Mouse (Mus musculus) kidney, adult 9 months (tissue): ENCODE data around the gene Eed.
"Not testable (repeated sequence)": the region's sequence is repeated elsewhere in the genome, so short reads cannot be mapped to it uniquely, and the experiment has no call there.

Source experiments
- DNase-seq: peaks from one replicate; pipeline ENCODE4 v3.0.0; 2022

Gene Eed

DNA sequence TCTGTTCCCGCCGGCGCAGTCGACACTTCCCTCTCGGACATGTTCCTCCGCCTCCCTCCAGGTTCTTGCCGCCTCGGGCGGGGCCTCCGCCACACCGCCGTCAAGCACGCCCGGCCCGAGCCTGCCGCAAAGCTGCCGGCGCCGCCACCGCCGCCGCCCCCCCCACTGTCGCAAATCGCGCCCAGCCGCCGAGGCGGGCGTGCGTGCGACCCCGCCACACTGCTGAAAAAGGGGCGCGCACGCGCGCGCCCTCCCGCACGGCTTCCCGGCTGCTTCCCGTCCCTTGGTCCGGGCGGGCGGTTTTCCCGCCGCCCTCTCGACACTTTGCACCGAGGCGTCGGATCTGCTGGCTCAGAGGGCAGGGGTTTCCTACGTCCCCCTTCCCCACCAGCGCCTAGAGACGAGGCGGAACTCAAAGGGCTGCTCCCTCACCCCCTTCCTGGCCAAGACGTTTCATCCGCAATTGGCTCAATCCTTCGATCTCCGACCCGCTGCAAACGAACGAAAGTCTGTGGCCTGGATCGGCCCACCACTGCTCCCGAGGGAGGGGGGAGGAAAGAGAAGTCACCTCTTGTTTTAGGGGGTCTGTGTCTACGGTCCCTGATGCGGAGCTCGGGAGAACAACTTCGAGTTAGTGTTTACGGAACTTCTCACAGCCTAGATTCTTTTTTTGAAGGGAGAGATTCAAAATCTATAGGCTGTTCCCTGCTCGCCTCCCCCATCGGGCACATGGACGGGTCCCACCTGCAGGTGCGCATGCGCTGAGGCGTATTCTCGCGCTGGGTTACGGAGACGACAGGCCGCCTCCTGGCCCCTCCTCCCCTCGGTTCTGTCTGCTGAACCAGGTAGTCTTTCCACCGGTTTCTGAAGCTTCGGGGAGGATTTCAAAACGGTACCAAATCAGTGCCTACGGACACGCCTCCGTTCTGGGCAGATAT is at the start of gene Eed:
Gene Eed, minus strand, starts transcription at position 499 of the 938 bp plus-strand sequence.
- DNase-seq: peak; percentile 95

DNA sequence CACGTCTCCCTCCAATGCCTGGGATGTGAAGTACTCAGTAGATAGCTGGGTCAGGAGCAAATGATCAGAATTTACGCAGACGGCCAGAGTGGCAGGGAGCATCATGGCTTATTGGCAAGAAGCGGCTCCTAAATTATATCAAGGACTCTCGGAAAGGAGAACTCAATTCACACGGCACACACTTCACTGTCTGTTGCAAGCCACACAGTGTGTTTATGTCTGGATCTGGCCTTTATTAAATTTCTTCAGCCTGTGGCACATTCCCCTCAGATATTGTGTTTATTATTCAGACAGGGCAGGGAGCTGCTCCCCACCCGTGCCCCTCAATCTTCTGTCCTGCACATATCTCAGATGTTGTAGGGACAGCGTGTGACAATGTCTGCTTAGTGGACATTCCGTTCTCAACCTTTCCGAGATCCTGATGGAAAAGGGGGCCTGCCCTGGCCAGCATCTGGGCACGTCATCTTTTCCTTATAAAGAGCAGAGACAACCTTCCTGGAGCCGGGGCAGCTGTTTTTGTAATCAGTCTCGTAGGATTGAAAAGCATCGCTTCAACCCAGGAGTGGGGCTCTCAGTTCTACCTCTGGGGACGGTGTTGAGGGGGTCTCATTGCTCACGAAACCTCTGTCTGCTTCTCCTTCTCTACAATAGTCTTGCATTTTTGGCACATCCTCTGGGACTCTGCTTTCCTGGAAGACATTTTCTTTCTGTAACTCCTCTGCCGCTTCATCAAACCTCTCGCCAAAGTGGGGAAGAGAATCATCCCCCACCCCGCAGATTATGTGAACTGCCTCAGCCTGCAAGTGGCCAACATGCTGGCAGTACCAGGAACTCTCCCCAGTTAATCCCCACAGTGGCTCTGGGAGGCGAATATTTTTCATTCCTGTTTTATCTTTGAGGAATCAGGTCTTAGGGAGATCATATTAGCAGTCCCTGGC is 49.0 kb upstream of the Eed start:
- peak; percentile 45 for DNase-seq

DNA sequence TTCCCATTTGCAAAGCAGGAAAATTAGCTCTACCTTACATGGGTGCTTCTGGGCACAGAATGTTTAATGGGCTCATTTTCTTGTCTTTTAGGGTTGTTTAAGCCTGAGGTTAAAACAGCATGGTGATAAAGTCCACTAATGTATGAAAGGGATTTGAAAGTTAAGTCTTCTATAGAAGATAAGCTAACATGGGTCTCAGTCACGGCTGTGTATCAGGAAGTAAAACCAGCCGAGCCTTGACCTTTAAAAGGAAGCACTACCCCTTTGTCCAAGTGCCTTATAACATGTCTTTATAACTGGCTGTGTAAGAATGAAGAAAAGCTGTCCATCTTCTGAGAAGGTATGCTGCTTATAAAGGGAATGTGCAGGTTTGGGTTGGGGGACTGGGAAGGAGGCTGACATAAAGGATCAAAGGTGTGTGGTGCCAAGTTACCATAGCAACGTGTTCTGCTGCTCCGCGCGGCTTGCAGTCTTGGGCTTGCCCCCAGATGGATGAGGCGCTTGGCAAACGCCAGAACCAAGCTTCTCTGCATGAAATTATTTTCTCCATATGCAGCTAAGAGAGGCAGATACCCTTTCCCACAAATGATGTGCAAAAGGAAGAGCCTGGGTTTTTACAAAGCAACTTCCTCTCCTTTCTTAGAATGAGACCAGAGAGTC is 48.2 kb upstream of the Eed start:
- peak; percentile 28 for DNase-seq

DNA sequence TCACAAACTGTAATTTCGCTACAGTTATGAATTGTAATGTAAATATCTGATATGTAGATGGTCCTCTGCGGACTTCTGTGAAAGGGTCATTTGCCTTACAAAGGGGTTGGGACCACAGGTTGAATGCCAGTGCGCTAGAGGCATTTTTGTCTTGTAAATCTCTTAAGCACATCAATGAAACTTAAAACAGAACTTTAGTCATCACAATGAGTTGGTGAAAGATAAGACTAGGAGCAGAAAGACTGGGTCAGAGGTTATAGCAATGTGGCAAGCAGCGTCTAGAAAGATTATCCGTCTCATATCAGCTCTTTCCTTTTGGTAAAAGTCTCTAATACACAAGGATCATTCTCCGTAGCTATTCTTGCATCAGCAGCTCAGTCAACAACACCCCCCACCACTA is 44.2 kb upstream of the Eed start:
- DNase-seq: no peak

DNA sequence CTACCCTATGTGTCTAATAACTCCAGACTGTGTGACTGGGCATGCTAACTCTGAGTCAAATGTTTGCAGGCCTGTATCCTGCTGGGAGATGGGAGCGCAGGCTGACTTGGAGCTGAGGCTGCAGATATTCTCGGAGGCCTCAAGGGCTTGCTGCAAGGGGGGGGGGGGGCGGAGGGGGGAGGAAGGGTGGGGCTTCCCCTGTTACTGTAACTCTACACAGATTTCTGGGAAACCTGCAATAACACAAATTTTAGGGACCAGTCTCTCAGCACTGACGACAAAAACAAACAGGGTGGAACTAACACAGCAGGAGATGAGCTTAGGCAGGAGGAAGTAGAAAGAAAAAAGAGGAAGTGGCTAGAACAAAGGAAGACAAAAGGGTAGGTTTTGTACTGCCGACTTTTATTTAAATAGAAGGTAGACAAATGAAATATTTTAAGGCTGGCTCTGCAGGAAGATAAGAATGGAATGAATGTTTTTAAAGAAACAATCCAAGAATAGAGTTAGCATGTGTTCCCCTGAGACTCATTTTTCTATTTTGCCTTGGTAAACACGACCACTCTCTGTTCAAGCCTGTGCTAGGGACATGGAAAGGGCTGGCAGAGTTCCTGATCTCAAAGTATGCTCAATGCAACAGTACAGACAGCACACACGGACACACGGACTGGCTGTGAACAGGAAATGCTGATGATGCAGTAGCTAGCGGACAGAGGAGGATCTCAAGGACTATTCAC is 42.4 kb upstream of the Eed start:
- DNase-seq: peak; percentile 54

DNA sequence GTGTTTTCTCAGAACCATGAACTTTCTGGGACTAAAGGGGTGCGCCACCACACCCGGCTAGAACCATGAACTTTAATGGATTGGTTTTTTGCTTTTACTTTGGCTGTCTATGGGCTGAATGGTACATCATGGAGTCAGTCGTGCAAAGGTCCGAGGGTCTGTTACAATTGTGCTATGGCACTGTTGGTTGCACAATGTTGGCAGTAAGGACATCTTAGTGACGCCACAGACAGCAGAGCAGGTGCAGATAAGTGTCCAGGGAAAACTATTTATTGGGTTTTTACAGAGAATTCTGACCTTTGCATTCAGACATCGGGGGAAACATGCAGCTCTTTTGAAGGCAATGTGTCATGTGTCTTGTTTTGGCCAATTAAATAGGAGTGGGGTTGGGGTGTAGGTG is 39.5 kb upstream of the Eed start:
- DNase-seq: no peak

DNA sequence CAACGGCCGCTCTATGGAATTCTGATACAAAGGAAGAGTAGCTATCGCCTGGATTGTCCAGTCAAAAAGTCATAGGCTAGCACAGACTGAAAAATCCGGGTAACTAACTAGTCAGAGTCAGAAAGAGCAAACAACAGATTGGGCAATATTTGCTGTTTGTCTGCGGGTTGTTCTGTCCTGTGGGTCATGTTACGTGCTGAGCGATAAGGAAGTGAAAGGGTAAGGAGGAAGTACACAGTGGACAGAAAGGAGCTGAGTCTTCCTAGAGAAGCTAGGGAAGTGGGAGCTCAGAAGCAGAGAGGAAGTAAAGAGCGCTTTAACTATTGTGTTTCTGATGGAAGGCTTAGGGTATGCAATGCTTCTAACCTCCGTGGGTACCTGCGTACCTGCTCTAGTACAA is 38.8 kb upstream of the Eed start:
- peak; percentile 29 for DNase-seq

DNA sequence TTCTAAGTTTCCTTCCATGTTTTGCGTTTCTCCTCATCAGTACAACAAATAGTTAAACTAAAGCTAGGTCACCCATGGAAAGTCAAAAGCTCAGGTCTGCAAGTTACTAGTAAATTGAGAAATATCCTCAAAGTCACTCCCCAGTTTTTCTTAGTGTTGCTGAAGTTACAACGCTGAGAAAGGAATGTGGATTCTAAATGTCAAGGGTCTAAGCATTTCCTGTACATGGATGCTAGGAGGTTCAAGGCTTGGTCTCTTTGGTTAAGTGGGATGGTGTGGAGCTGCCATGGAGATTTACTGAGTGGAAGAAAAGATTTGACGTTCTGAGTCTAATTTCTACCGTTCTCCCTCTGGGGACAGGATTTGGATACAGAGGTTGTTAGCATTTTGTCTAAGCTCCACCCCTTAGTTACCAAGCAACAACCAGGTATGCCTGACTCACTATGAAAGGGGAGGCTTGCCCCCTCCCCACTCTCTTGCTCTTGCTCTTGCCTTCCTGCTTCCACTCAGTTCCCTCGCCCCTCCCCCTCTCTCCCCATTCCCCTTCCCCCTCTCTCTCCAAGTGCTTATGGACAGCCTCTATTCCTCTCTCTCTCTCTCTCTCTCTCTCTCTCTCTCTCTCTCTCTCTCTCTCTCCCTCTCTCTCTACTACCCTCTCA is 36.3 kb upstream of the Eed start:
- no peak for DNase-seq

DNA sequence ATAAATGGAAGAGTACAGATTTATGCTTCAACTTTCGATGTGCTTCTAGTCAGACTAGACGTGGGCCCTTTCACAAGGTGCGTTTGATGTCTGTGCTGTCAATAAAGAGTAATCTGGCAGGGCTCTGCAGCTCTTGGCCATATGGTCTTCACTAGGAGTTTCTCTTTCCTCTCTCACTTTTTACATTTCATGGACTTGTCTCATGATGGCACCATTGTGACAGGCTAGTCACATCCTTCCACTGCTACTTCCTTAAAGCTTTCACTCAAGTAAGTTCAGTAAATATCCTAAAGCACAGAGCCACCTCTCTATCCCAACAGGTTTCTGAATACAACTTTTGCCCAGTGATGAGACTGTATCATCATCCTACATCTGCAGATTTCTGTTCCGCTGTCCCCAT is 35.7 kb upstream of the Eed start:
- DNase-seq: peak; percentile 58

DNA sequence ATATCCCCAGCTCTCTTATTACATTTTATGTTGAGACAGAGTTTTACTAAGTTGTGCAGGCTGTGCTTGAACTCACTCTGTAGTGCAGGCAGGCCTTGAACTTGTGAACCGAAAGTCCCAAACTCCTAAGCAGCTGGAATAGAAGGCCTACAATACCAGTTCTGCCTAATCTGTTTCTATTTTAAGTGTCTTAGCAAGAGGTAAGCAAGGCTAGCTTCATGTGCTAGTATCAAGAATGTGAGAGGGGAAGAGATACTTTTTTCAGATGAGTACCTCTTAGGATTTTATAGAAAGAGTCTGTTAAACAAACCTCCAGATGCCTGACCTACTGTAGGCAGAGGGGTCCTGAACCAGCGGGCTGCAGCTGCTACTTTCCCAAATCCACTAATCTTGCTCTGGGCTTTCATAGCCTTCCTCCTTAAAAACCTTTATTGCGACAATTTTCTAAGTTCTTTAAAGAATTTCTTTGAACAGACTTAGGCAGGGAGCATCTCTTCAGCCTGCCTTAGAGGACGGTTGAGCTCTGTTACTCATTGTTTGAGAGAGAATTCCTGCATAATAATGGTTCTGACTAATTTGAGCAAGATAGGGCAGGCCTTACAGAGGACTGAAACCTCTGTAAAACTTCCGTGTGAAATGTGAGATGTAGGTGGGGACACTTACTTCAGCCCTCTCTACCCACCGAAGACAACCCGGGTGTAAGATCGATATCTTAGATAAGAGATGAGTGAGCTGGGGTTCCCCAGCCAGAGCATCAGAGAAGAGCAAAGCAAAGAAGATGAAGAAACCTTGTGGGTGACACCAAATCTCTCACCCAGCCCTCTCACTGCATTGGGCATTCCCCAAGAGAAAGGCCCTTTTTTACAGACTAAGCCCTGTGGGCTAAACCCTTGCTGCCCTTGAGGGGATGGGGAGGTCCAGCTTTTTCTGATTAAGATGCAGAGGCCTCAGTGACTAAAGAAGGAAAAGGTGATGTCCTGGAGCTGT is 26.2 kb upstream of the Eed start:
- DNase-seq: peak; percentile 18

DNA sequence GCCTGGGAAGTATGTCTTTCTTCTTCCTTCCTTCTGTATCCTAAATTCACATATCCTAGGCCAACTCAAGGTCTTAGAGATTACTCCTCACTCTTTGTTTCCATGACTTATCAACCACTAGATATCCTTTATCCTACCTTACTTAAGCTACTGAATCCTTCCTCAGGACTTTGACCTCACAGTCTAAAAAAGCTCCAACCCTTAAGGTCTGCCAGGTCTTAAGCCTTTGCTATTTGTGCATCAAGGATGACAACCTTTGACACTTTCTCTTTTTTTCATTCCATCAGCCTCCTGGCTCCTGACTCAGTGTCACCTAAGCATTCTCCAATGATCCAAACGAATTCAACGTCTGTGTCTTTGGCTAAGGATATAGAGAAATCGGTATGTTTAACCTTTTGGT is 24.0 kb upstream of the Eed start:
- DNase-seq: peak; percentile 54

DNA sequence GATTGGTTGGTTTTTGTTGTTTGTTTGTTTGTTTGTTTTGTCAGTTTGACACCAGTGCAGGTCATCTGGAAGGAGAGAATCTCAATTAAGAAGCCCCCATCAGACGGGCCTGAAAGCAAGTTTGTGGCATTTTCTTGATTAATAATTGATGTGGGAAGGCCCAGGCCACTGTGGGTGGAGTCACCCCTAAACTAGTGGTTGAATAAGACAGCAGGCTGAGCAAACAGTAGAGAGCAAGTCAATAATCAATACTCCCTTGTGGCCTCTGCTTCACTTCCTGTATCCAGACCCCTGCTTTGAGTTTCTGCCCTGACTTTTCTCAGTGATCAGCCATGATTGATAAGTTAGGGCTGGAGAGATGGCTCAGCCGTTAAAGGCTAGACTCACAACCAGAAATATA is 21.6 kb upstream of the Eed start:
- no peak for DNase-seq

DNA sequence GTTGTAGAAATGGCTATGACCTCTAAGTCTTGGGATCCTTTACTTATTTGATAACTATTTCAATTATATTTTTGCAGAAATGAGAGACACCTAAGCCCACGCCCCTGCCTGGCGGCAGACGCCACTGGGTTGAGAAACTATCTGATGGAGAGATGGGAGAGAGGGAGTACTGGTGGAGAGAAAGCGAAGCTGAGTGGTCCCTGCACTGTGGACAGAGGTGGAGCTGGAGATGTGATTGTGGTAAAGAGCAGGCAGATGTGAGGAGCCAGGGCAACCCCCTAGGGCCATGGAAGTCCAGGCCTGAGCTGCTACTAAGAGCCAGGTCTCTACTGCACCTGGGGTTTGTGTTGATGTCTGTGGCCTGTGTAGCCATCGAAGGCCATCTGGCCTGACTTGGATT is 18.7 kb upstream of the Eed start:
- DNase-seq: no peak

DNA sequence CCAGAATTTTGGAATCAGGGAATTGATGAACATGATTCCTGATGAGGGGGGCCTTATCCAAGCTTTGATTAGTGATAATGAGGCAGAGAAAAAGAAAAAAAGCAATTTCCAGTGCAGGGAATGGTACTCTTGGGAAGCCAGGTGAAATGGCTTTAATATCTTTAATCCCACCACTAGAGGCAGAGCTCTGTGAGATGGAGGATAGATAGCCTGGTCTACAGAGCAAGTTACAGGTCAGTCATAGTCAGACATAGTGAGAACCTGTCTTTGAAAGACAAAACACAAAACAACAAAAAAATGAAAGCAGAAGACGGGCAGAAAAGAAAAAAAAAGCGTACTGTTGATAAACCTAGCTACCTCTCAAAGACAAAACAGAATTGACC is 17.8 kb upstream of the Eed start:
- DNase-seq: peak; percentile 40

DNA sequence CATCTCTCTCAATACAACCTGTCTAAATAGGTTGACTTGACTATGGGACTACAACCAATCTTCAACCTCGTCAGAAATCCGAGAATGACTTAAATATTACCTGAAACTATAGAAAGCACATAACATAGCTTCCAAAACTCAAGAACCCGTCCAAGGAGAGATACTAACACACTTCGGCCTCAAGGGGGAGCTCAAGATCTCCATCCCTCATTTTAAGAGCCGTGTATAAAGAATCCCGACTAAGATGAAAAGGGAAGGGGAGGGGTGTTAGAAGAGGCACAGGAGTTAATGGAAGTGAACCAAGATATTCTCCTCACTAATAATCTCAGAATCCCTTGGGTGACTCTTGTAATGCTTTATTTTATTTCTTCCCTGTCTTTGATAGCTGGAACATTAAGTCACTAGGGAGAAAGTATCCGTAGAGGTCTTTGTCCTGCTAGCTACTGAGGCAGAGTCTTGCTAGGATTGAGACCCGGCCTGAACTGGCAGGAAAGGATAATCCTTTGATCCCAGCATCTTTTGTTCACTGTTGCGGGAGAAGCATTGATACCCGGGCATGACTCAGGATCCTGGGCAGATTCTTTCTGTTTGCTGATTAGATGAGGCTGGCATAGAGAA is 17.3 kb upstream of the Eed start:
- peak; percentile 76 for DNase-seq

DNA sequence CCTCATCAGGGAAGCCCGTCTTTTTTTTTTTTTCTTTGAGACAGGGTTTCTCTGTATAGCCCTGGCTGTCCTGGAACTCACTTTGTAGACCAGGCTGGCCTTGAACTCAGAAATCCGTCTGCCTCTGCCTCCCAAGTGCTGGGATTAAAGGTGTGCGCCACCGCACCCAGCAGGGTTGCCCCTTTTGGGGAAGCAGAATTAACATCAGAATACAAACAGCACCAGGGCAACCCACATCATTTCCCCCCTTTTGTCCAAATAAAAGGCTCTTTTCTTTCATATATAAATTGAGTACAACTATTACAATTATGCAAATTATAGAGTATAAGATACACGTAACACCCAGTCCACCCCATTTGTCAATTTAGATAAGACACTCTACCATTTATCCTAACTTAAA is 16.7 kb upstream of the Eed start:
- not testable (repeated sequence) for DNase-seq

DNA sequence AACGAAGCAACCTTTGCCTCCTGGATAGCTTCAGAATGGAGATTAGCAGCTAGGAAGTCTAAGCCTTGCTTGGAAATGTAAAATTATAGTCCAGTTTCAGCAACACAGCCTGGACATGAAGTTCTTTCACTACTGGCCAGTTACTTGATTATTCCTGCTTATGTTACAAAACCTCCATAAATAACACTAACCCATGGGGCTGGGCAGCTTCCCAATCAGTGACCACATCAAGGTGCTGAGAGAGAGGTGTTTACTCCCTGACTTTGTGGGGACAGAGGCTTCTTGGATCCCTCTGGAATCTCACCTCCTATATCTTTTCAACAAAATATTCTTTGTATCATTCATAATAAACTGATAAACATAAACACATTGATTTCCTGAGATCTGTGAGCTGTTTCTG is 12.3 kb upstream of the Eed start:
- DNase-seq: no peak

DNA sequence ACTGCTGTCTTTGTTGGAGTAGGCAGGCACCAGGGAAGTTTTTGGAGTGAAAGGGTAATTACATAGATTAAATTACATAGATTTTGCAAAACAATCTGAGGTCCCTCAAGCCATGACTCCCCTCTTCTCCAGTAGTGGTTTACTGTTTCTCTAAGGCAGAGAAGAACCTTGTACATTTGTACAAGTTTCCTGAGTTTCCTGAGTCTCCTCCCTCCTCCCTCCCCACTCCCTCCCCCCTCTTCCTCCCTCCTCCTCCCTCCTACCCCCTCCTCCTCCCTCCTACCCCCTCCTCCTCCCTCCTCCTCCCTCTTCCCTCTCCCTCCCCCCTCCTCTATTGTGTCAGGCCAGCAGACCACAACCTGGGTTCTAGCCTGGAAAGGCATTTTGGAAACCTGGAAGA is 3.6 kb upstream of the Eed start:
- no peak for DNase-seq

DNA sequence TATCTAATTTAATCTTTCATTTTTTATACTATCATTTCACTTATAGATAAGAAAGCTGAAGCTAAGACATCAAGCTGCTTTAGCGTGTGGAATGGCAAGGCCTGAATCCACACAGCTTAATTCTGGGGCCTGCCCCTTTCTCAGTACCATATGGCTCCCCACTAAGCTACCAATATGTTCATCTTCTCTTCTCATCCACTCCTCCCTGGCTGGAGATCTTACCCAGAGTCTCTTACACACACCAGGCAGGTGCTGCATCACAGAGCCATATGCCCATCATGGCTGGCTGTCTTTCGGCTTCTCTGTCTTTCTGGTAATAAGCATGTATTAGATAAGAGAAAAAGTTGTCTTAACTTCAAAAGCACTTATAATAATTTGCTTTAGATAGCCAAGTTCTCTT is 2.7 kb upstream of the Eed start:
- no peak for DNase-seq

DNA sequence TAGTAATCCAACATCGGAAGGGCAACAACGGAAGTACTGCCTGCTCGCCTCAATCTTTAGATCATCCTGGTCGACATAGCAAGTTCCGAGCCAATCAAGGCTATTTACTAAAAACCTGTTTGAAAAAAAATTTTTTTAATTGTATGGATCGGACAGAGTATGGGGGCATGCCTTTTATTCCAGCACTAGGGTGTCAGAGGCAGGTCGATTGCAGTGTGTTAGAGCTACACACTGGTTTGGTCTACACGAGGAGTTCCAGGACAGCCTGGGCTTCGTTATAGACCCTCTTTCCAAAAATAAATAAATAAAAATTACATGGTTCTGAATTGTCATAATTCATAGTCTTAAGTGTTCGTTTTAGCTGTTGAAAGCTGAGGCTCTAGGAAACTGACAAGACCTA is 774 bp upstream of the Eed start:
- no peak for DNase-seq
